Mouse (Mus musculus) left cerebral cortex, postnatal 14 days (tissue): Measurements from ENCODE around the gene Cacna2d2. TPM values are rescaled to one million over a fixed set of nuclear protein-coding genes. Genes with fewer than 3 reads are reported as not detected.
A peak's percentile ranks its signal among the peaks of the same experiment; 100 is the strongest.
"Not testable (repeated sequence)": the region's sequence is repeated elsewhere in the genome, so short reads cannot be mapped to it uniquely, and the experiment has no call there.

Experiments used
- DNase-seq, 2 experiments: peaks; one replicate each; pipeline ENCODE4 v3.0.0; 2021 to 2022; ENCODE audit warnings: low spot score in 2 of 2, mixed read lengths in 1 of 2
- intact Hi-C: fragments of 180-260 bp; cut with DNase I; formaldehyde crosslinking; loops from one replicate; pipeline ENCODE4 v1.15.1; 2025
- total RNA-seq, 2 experiments: library from RNA; stranded (reverse); gene quantifications; 2 replicates each; pipeline ENCODE4 v1.2.3; 2021

The Cacna2d2 gene
- total RNA-seq, 2 experiments from 2014 or later, result 28.1 to 34.6 TPM

GRCm38 (mm10) chr9:107547026-107547425 is 147.6 kb downstream of the Cacna2d2 start, which contains the start of gene Zmynd10:
Zmynd10 (plus strand) TSS chr9:107547298.
- peak; percentile 90 to 92 for DNase-seq
- intact Hi-C loops, result no loop called here

GRCm38 (mm10) chr9:107547957-107548356 is 148.5 kb downstream of the Cacna2d2 start:
- intact Hi-C loops, result no loop called here
- no peak for DNase-seq

- no peak for DNase-seq
- intact Hi-C loops, result no loop called here
These were observed 149.4 kb downstream of the Cacna2d2 start for GRCm38 (mm10) chr9:107548820-107549219.

GRCm38 (mm10) chr9:107549297-107550074 is 150.1 kb downstream of the Cacna2d2 start:
- intact Hi-C loops, result no loop called here
- DNase-seq, result no peak

- no peak for DNase-seq
- intact Hi-C loops, result no loop called here
These were observed 151.2 kb downstream of the Cacna2d2 start for GRCm38 (mm10) chr9:107550491-107551116.

- no peak for DNase-seq
- intact Hi-C loops, result no loop called here
These were observed 151.9 kb downstream of the Cacna2d2 start, which contains the start of gene Rassf1 for GRCm38 (mm10) chr9:107551117-107551889. Rassf1 (plus strand) TSS chr9:107551555.

GRCm38 (mm10) chr9:107551890-107552355 is 152.5 kb downstream of the Cacna2d2 start:
- intact Hi-C loops, result no loop called here
- DNase-seq, result no peak

- intact Hi-C loops, result no loop called here
- DNase-seq, result no peak
These were observed 153.4 kb downstream of the Cacna2d2 start for GRCm38 (mm10) chr9:107552690-107553393.

GRCm38 (mm10) chr9:107553541-107554318 is 154.3 kb downstream of the Cacna2d2 start:
- intact Hi-C loops, result no loop called here
- DNase-seq, result no peak

GRCm38 (mm10) chr9:107554319-107554825 is 155.0 kb downstream of the Cacna2d2 start:
- intact Hi-C loops, result no loop called here
- peak; percentile 96 to 97 for DNase-seq

GRCm38 (mm10) chr9:107555031-107555457 is 155.6 kb downstream of the Cacna2d2 start:
- intact Hi-C loops, result no loop called here
- no peak for DNase-seq

GRCm38 (mm10) chr9:107555701-107556100 is 156.3 kb downstream of the Cacna2d2 start:
- DNase-seq, result no peak
- intact Hi-C loops, result no loop called here

- DNase-seq, result no peak
- intact Hi-C loops, result no loop called here
These were observed 156.9 kb downstream of the Cacna2d2 start for GRCm38 (mm10) chr9:107556346-107556745.

- DNase-seq, result peak; percentile 96 to 97
- intact Hi-C loops, result no loop called here
These were observed 163.7 kb downstream of the Cacna2d2 start, which contains the start of gene Tusc2 for GRCm38 (mm10) chr9:107563029-107563581. Tusc2 (plus strand) TSS chr9:107563255.

GRCm38 (mm10) chr9:107565556-107565955 is 166.1 kb downstream of the Cacna2d2 start:
- intact Hi-C loops, DNase-seq: not testable (repeated sequence)

GRCm38 (mm10) chr9:107566041-107566709 is 166.8 kb downstream of the Cacna2d2 start:
- peak; percentile 76 to 81 for DNase-seq
- intact Hi-C loops, result no loop called here

- DNase-seq, result no peak
- intact Hi-C loops, result no loop called here
These were observed 167.4 kb downstream of the Cacna2d2 start for GRCm38 (mm10) chr9:107566855-107567254.
